Mouse (Mus musculus) cerebellum, adult 8-10 months (tissue): ENCODE data around the gene Bicra.

Experiments
- DNase-seq: peaks from one replicate; pipeline ENCODE4 v3.0.0; 2022

The Bicra gene

DNA sequence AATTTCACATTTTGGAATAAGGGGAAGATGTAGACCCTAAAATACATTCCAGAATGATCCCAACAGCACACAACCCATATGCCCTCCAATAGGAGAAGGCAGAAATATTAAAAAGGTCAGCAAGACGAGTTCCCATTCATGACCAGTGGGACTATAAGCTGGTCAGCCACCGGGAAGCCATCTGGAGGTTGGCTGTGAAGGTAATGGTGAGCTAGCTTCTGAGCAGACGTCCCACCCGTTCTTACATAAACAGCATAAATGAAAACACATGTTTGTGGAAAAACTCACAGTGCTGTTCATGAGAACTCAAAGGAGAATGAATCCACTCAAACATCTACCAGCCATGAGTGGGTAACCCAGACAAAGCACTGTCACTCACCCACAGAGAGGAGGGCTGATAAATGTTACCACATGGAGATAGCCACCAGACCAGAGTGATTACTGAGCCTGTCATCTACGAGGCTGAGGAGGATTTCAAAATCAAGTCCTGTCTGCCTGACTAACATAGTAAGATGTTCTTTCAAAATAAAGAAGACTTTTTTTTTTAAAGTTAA lies 33.9 kb downstream of the Bicra start:
- no peak for DNase-seq

DNA sequence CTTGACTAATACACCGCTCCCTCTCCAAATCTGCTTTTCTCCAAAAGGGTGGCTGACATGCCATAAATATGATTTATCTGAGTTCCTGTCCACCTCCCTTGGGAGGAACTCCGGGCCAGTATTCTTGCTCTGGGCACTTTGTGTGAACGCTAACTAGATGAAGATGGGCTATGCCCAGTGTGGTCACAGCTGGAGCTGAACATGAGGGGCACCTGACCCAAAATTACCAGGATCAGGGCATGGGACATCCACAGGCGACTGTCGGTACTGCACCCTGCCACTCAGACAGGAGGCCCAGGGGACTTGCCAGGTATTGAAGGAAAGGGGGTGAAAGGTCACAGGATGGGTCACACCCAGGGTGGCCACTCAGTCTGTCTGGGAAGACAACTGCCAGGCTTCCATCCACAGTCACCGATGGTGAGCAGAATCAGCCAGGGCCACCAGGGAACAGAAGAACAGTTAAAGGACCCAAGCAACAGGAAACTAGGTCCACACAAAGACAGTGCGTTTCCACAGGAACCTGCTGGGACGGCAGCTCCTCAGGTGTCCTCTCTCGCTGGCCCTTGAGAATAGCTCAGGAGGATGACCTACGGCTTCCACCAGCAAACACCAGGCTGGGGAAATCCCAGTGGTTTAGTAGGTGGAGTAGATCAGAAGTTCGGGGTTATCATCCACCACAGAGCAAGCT lies 35.0 kb downstream of the Bicra start:
- DNase-seq: no peak

DNA sequence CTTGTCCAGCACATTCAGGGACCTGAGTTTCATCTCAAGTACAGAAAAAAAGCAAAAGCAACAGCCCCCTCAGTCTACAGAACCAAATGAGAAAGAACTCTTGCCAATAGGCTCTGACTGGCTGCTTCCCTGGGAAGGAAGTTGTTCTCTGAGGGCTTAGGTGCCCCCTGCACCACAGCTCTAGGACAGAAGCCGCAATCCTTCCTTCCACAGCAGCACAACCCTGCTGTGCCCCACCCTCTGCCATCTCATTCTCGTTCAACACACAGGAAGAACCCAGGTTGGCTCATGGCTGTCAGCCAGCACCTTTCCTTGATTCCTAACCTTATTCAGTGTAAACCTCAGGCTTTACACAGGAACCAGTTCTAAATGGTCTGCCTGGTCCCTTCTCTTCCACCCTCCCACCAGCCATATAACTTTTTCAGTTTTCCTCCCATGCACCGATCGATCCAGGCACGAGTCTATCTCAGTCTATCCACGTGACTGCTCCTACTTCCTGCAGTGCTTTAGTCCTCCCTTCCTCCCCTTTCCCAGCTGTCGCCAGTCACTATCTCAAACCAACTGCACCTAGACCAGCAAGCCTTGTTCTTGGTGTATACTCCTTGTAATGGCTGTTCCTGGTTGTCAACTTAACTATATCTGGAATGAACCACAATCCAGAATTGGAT lies 36.2 kb downstream of the Bicra start:
- no peak for DNase-seq

DNA sequence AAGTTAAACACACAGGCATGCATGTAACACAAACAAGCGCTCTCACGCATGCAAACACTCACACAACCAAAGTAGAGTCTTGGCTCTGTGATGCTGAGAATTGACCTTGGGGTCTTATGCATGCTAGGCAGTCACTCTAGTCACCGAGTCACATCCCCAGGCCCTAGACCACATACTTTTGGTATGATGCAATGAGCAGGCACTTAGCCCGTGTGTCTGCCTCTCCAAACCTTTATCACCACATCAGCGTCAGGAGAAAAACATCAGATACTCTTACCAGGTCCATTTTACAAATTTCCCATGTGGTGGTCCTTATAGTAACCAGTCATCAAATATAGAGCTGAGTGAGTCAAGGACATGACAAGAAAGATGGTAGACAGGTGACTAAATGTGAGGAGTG lies 37.1 kb downstream of the Bicra start:
- no peak for DNase-seq

DNA sequence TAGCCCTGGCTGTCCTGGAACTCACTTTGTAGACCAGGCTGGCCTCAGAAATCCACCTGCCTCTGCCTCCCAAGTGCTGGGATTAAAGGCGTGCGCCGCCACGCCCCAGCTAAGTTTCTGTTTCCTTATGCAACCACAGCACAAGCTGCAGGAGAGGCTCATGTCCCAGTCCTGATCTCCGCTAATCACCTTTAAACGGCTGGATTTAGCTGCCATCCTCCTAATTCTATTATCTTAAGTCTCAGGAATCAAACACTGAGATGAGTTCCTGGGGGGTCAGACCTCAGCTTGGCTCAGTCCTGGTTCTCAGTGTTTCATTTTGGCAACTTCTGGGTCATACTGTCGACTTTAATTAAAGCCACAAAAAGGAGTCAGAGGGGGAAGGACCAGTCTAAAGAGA lies 38.1 kb downstream of the Bicra start:
- no peak for DNase-seq

DNA sequence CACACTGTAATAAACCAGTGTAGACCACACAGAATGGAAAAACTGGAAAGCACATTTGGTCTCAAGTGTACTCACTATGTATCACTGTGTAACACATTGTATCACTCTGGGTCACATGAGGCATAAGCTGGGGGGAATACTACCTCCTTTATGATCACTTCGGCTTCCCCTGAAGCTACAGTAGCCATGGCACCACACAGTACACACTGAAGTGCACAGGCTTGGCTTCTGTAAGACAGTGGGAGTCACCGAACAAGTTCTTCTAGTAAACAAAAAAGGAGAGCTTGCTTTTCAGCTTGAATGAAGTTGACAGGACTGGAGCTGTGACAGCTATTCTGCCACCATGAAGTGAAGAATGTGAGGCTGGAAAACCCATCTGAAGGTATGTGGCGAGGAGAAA lies 42.7 kb downstream of the Bicra start:
- DNase-seq: no peak

DNA sequence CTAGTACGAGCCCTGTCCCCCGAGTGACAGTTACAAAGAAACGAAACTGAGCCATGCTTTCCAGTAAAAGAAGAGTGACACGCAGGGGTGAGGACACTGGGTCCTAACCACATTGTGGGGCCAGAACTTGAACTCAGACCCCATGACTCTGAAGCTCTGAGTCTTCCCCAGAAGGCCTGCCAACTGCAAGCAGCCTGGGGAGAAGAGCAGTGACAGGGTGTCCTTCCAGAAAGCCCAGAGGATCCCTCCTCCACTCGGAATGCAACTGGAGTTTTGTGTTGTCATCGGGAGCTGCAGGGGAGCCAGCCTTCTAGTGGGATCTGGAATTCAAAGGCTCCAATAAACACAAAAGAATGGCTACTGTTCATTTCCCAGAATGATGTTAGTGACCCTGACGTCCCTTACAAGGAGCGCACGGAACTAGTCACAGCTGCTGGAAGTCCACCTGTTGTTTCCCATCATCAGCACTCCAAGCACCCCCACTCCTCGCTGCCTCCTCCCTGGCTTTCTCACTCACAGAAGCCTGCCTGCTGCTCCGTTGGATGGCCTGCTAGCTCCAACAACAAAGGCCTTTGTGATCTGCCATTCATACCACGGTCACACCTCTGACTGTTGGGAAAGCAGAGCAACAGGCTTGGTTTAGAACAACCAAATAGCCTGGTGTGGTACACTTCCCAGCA lies 43.4 kb downstream of the Bicra start:
- DNase-seq: no peak

DNA sequence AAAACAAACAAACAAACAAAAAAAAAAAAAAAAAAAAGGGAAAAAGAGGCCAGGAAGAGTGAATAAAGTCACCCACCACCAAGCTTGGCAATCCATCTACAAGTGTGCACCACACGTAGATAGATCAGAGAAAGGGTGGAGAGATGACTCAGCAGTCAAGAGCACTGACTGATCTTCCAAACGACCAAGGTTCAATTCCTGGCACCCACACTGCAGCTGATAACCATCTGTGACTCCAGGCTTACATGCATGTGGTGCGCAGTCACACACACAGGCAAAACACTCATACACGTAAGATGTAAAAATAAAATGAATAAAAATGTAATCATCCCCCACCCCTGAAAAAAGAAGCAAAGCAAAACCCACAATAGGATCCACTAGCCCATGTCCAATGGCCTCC lies 44.7 kb downstream of the Bicra start:
- DNase-seq: no peak

DNA sequence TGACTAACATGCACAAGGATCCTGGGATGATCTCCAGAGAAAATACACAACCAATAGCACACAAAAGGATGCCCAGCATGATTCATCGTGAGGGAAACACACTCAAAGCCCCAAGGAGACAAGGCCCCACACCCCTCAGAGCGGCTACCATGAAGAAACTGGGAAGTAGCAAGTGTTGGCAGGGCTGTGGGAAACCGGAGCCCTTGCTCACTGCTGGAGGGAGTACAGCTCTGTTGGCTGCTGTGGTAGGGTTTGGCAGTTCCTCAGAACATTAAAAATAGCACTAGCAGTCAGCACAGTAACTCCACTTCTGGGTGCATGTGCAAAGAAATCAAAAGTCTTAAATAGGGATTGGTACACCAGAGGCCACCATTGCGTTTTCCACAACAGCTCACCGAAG lies 45.5 kb downstream of the Bicra start:
- DNase-seq: no peak

DNA sequence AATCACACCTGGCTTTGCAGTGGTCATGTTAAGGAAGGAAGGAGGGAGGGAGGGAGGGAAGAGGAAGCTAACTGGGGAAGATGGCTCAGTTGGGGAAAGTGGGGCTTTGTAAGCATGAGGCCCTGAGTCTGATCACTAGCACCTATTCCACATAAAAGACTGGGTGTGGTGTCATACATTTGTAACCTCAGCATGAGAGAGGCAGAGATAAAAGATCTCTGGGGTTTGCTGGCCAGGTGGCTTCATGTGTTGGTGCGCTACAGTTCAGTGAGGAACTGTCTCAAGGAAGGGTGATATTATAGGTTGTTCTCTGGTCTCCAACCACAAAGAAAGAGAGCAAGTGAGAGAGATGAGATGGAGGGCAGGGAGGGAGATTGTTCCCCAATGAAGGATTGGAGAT lies 46.0 kb downstream of the Bicra start:
- no peak for DNase-seq

DNA sequence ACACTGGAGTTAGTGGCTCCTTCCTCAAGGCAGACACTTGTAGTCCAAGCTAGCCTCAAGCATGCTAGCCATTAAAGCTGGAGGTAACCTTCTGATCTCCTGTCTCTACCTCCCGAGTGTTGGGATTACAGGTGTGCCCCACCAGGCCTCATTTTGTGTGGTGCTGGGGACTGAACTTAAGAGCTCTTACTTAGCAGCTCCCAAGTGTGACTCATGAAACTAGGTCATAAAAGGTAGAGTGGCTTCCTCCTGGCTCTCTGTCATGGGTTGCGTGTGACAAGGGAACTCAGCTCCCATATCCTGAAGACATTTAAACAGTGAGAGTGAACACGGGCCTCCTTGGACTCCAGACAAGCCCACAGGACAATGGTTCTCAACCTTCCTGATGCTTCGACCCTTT lies 53.9 kb downstream of the Bicra start:
- DNase-seq: no peak

DNA sequence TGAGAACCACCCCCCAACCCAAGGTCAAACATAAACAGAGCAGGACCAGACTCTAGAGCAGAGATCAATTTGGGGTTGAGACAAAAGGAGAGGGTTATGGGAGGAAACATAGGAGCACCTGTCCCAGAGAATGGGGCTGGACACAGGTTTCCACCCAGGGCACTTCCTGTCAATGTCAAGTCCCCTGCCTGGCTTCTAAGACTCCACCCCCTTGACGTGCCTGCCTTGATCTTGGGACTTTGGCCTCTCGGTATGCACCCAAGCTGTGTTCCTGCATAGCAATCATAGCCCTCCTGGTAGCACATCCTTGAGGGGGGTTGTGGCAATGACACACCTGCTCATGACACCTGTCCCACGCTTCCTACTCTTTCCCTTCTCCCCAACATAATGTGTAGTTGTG lies 54.6 kb downstream of the Bicra start:
- DNase-seq: no peak

DNA sequence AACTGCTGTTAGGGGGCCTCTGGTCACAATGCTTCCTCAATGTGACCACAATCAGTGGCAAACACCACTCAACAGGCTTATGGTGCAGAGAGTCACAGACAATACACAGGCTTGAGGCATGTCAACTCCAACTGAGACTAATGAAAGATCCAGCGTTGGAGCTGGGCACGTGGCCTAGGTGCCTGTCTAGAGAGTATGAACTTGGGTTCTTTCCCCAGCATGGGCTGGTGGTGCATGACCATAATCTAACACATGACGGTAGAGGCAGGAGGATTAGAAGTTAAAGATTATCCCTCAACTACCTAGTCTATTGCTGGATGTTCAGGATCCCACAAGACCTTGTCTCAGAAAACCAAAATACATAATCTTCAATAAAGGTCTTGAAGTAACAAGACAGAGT lies 56.0 kb downstream of the Bicra start:
- DNase-seq: no peak

DNA sequence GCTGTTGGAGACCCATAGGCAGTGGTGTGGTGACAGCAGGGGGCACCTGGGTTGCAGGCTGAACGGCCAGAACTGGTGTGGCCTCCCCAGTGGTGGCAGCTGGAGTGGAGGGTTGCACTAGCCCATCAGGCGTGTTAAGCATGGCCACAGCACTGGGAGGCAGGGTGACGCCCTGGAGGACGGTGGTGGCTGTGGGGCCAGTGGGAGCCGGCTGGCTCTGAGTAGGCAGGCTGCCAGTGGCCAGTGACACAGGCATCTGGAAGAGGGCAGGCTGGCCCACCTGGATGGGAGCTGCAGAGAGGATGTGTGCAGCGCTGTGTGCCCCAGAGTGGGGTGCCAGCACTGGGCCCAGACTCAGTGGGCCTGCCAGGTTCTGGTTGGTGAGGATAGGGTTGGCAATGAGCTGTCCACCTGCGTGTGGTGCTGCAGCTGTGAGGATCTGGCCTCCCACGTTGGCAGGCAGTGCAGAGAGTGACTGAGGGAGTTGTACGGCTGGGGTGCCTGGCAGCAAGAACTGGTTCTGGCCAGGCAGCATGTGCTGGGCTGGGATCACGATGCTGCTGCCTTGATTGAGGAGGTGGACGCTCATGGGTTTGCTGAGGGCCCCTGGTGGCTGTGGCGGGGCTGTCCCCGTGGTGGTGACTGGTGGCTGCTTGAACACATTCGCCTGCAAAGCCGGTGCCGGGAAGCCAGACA lies 59.9 kb downstream of the Bicra start:
- no peak for DNase-seq

DNA sequence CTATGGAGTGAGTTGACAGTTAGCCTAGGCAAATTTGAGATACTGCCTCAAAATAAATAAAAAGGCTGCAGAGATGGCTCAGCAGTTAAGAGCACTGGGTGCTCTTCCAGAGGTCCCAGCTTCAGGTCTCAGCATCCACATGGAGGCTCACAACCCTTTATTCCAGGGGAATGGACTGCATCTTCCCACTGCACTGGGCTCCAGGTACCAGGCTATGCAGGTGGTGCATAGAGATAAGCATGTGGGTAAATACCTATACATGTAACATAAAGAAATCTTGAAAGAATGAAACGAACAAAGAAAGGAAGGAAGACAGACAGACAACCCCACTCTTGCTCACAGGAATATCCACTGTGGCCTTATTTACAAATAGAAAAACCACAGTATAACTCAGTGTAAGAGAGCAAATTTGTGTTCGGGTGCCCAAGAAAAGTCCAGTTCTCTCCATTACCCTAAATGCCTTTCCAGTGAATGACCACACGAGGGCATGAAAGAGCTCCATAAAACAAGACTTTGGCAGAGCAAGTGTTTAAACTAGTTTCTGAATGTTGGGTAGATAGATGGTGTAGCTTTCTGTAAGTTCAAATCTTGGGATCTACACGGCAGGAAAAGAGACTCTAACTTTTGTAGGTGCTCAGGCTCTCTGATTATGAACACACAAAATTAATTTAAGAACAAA lies 64.9 kb downstream of the Bicra start:
- DNase-seq: no peak

DNA sequence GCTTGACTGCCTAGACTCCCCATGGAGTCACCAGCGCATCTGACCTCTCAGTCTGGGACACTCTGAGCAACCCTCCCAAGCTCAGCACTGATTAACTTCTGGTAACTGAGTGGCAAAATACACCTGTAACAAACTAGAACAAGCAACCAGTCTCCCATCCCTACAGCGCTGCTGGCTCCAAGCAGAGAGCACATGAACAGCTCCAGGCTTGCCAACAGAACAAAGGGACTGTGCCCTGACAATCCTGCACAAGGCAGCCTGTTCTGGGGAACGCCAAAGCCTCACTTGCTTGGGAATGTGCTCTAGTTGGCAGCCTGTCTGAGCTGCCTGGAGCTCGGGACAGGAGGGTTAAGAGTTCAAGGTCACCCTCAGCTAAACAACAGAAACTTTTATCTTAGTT lies 66.2 kb downstream of the Bicra start:
- DNase-seq: no peak

DNA sequence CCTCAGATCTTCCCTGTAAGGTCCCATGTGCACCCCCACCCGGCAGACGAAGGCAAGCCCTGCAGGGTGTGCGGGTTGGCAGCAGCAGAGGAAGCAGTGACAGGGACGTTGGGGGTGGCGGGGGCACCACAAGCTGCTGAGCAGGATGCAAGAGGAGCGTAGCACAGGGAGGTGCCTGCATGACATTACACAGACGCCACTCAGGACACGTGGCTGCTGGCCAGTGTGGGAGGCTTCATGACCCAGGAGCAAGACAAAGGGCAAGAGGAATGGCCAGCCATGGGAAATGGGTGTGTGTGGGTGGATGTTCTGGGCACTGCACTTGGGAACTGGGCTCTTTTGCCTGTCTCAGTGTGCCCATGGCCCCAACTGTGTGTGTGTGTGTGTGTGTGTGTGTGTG lies 67.5 kb downstream of the Bicra start:
- DNase-seq: no peak

DNA sequence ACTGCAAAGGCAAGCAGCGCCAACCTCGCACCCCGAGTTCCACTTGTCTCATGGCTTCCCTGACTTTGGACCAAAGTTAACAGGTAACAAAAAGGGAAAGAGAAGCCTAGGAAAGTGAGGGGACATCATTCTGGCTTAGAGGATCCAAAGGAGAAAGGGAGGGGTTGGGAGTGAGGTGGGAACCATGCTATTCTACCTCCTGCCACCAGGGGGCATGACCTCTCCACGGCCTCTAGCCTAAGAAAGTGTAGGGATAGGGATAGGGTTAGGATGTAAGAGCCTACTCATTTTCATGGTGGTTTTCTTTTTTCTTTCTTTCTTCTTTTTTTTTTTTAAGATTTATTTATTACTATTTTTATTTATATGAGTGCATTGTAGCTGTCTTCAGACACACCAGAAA lies 71.8 kb downstream of the Bicra start:
- peak; percentile 62 for DNase-seq

DNA sequence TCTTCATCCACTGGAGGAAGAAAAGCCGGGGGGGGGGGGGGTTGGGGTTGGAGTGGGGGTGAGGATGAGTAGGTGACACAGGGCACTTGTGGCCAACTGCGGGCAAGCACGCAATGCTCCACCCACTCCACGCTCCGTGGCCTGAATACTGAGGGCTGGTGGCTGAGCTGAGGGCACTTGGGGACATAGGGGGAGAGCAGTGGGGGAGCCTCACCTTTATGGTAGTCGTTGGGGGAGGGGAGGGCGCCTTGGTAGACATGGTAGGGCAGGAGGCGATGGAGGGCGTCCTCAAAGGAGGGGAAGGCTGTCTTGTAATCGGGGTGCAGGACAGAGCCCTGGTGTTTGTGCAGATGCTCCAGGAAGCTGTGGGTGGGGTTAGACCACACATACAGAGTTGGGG lies 72.3 kb downstream of the Bicra start:
- DNase-seq: no peak

DNA sequence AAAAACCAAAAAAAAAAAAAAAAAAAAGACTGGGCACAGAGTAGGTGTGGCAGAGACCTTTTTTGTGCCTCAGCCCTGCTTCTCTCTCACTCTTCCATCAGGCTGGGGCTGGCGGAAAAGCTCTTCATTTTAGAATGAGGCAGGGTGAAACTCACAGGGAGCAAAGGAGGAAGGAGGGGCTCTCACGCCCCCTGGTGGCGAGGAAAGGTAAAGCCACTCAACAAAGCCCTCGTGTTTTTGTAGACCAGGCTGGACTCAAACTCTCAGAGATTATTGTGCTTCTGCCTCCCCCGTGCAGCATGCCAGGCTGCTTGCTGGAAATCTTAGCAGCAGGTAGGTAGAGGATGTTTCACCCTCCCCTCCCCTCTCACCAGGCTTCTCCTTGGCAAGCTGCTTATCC lies 73.0 kb downstream of the Bicra start:
- DNase-seq: peak; percentile 70

DNA sequence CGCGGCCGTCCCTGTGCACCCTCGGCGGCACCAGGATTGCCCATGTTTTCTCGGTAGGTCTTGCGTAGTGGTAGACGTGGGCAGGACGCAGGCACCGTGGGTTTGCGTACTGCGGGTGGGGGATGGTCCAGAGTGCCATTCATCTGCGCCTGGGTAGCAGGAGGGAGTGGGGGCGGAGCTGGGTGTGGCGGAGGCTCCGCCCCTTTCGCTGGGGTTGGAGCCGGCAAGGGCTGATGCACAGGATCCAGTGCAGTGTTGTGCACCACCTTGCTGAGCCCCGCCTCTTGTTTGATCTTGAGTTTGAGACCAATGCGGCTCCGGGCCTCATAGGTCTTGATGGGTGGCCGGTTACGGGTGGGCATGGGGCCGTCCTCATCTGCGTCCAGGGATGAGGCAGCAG lies 75.5 kb downstream of the Bicra start:
- DNase-seq: no peak

DNA sequence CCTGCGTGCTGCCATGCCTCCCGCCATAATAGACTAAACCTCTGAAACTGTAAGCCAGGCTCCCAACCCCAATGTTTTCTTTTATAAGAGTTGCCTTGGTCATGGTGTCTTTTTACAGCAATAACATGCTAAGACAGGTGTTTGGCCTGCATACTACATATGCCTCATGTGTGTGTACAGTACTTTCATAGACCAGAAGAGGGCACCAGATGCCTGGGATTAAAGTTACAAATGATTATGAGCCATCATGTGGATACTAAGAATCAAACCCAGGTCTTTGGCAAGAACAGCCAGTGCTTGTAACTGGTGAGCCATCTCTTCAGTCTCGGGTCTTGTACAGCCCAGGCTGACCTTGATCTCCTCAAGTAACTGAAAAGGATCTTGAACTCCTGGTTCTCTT lies 78.0 kb downstream of the Bicra start:
- DNase-seq: no peak

DNA sequence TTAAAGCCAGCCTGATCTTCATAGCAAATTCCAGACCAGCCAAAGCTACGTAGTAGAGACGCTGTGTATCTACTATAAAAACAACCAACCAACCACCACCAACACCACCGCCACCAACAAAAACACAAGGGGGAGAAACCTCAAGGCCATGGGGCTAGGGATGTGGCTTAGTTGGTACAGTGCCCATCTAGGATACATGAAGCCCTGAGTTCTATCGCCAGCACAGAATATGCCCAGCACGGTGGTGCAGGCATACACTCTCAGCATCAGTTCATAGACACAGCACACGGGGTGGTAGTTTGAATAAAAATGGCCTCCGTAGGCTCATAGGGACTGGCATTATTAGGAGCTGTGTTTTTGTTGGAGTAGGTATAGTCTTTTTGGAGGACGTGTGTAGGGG lies 79.4 kb downstream of the Bicra start:
- DNase-seq: no peak
